Mouse (Mus musculus) inflammation-experienced regulatory T-cells, adult 6 months (primary cell): ENCODE results near the gene Fam107a. TPM values are rescaled to one million over a fixed set of nuclear protein-coding genes. Genes with fewer than 3 reads are reported as not detected.
A peak's percentile ranks its signal among the peaks of the same experiment; 100 is the strongest.
"Not testable (repeated sequence)": the region's sequence is repeated elsewhere in the genome, so short reads cannot be mapped to it uniquely, and the experiment has no call there.

ENCODE experiments used
- ATAC-seq: one replicate; pipeline ENCODE4 v1.8.0; 2017
- polyA plus RNA-seq, 3 experiments: library from polyadenylated mRNA; unstranded; fragments of 100-300 nt; shearing (Covaris generic); gene quantifications; one replicate each; pipeline ENCODE4 v1.2.1; 2017

The Fam107a gene
- polyA plus RNA-seq, 3 experiments from 2014 or later: not detected

DNA sequence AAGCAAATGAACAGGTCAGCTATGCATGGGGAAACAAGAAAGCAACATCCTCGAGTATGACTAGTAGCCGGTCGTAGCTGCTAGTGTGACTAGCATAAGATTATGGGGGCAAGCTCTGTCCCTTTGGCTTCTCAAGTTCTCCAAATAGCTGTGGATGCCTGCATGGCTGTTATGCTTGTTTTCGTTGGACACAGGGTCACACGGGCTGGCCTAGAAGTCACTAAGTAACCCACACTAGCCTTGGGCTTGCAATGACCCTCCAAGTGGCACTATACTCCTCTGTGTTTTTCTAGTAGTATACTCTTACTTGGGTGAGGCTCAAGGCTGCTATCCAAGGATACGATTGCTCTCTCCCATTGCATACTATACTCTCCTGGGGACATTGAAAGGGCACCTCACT lies 2.7 kb downstream of the Fam107a start:
- ATAC-seq: no peak

DNA sequence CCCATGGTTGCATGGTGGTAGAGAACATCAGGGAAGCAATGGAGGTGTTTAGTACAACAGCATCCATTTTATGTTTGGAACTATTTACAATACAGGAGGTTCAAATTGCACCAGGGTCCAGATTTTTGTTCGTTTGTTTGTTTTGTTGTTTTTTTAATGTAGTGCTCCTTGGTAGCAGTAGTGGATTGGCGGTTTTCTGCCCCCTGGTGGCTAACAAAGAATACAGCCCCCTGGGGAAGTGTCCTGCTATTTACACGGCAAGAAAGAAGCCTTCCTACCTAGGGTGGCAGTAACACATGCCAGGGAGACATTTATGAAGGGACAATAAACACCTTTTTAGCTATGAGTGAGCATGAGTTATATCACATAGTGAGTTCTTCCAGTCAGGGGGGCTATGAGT lies 3.3 kb downstream of the Fam107a start:
- ATAC-seq: no peak

DNA sequence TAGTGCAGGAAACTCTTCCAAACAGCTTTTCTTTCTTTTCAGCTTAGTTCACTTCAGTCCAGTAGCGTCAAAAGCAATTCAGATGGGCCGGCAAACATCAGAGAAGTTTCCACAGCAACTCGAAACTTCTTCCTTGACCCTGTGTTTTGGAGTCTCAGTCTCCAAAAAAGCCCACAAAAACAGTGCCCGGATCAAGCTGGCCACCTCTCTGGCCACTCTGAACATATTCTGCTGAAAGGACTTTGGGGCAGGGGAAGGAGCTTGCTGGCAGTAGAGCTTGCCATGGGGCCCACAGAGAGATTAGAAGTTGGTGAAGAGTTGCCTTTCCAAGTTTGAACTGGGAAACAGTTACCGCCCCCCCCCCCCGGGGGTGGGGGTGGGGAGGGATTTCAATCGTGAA lies 3.9 kb downstream of the Fam107a start:
- ATAC-seq: no peak

DNA sequence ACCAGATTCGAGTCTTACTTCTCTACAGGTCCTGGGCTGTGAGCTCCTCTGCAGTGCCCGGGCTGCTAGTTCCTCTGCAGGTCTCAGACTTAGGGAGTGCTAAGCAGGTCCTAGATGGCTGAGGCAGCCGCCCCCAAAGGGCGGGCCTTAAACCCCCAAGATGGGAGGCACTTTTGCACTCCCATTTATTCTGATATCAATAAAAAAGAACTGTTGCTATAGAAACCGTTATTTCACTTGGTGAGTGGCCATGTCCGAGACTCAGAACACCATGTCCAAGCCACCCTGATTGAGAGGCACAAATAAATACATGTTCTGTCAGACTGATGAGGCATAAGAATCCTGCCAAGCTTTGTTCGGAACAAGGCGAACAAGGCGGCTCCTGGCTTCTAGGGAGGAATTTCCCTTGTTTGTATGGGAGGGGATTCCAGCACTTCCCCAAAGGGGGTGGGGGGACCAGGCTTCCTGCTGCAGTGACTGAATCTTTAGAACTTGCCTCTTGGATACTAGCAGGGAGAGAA lies 8.1 kb downstream of the Fam107a start:
- no peak for ATAC-seq

DNA sequence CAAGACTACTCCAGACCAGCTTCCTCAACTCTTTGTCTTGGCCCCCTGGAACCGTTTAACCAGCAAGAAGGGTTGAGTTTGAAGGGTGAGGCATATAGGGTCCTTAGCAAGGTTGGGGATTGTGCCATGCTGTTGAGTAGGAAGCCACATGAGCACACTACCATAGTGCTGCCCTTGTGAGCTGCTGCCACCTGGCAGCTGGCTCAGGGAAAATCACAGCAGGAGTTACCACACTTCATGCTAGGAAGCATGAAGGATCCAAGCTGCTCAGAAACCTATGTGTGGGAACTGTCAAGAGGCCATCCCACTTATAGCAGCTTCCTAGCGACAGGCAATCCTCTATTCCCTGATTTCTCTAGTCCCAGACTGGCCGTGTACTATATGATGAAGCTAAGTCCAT lies 9.2 kb downstream of the Fam107a start:
- ATAC-seq: no peak

DNA sequence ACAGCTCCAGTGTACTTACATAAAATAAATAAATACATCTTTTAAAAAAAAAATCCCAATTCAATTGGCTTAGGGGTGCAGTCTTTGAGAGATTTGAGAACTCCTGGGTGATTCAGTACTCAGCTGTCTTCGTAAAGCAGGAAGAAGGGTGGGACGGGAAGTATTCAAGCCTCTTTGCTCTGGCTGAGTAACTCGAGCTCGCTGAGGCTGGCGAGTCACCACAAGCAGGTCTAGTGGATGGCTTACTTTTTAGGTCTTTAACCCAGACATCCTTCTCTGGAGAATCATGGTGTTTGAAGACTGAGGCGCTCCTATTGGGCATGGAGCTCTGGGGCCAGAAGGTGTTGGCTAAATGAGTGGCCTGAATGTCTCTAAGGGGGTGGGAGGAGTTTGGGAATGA lies 10.9 kb downstream of the Fam107a start:
- no peak for ATAC-seq

DNA sequence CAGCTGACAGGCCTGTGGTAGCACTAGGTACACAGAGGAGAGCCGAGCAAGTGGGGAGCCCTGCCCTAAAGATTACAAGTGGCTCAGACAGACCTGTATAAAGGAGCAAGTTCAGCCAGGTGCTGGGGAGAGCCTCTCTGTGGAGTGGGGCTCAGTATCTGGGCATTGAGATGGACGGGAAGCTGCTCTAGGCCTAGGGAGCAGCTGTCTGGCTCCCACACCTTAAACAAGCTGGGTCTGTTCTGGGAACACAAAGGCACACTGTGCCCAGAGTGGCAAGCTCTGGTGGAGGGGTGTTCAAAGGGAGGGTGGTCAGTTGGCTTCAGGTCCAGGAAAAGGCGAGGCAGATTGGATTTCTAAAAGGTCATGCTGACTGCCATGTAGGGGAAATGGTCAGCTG lies 12.8 kb downstream of the Fam107a start:
- ATAC-seq: no peak

DNA sequence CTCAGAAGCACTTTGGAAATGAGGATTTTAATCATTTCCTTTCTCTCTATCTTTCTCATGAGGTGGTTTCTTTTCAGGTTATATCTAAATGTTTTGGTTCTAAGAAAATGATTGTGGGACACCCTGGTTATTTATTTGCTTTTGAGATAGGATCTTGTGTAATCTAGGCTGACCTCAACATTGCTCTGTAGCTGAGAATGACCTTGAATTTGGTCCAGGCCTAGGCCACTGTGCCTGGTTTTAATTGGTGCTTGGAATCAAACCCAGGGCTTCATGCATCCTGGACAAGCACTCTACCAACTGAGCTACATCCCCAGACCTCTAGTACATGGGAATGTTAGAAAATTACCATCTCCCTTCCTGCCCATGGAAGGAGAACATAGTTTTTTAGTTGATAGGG lies 13.7 kb downstream of the Fam107a start:
- ATAC-seq: no peak

DNA sequence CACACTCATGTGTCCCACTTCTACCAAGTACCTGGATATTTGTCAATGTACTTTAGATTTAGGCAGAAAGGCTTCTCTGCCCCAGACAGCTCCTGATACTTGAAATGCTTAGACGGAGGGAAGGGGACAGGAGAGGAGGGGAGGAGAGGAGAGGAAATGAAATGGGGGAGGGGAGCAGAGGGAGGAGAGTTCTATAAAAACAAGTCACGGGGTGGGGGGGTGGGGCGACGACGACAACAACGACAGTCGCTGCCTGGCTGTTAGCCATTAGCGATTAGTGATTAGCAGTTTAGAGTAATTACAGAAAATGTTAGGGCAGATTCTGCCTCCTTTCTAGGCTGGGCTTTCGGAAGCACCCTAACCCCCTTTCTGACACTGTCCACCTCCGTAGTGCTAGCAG lies 15.1 kb downstream of the Fam107a start:
- no peak for ATAC-seq

DNA sequence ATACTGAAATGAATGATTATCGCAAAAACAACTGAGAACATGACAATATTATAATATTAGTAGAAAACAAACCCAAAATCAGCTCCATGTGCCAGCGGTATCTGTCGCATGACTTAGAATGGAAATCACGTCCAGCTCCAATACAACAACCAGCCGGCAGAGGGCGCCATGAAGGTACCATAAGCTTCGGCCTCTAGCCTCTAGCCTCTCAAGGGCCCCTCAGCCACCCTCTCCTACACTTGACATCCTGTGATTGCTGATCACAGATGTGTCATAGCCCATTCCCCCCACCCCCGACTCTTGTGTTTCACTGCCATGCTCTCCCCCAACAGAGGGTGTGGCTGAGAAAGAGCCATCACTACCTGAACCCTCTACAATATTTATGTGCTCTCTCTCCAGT lies 17.5 kb downstream of the Fam107a start:
- no peak for ATAC-seq

DNA sequence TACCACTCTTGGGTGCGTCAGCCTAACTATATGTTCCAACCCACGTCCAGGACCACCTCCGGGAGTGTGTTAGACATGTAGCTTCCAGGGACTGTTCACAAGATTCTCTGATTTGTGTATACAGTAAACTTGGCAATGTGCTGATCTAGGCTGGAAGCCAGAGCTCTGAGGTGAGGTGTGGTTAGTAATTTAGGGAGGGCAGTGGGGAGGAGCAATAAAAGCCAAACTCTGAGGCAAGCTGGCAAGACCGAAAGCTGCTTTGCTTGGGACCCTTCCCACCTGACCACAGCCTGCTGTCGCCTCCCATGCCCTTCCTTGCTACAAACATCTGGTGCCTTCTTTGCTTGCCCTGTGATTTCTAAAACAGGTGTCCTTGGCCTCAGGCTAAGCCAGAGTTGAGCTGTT lies 19.9 kb downstream of the Fam107a start:
- no peak for ATAC-seq

DNA sequence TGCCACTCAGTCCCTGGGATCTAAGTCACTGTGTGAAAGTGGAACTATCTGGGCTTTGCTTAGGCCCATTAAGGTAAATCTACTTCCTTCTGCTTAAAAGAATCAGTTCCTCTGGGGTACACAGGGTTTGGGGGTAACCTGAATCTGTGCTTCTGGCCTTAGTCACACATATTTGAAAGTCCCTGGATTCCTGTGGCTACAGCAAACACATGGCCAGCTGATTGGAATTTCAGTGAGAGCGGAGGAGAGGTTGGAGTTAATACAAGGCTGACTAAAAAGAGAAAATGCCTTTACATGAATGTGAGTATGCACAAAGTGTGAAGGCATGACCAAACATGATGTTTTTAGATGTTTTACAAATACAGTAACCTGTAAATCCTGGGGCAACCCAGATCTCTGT lies 23.6 kb downstream of the Fam107a start:
- no peak for ATAC-seq

DNA sequence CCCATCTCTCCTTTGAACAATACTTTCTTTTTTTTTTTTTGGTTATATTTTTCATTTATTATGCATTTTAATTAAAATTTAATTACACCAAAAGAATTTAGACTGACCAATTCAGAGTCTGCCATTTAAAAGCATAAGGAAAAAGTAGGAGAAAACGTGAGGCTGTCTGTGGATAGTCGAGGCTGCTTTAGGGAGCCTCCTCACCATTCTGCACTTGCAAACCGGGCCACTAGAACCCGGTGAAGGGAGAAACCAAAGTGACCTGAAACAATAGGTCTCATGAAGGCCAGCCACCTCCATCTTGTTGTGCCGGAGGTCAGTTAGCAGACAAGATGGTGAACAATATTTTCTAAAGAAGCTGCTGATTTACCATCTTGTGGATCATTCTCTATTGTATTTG lies 31.2 kb downstream of the Fam107a start:
- peak; percentile 41 for ATAC-seq

DNA sequence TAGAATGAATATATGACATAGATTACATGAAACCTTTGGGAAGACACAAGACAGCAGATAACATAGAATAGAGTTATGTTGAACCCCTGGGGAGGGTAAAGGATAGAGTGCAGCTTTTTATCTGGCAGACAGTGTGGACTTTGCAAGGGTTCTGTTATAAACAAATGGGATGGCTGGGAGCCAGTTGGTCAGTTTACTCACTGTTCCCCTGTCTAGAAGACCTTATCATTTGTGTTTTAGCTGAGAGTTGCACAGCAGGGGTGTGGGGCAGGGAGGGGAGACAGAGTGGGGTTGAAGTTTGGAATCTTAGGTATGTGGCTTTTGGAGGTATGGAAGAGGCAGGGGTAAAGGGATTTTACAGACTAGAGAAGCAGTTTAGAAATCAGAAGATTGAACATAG lies 34.0 kb downstream of the Fam107a start:
- no peak for ATAC-seq

DNA sequence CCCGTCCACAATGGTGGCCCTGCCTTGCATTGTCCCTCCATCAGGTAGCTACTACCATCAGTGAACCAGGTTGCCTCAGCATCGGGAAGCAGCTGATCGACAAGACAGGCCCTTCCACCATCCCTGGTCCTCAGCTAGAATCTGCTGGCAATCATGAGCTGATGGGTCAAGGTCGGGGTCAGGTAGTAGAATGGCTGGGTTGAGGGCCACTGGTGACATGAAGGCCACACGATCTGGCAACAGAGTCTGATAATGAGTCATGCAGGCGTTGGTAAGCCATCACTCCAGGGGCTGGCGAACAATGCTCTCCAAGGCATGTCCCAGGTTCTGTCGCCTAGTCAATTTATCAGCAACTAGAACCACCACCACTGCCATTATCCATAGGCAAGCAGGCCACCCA lies 46.5 kb downstream of the Fam107a start:
- ATAC-seq: not testable (repeated sequence)

DNA sequence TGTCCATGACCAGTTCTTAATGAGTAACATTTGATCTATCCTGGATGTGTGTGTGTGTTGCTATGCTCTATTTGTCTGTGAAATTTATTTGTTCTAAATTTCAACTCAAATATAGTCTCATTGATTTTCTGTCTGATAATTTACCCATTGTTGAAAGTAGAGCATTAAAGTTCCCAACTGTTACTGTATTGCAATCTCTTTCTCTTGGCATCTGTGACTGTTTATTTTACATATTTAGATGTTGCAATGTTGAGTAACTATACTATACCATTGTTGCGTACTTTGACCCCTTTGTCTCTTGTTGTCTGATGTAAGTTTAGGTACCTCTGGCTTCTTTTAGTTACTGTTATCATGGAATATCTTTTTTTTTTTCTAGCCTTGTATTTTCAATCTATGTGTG lies 53.4 kb downstream of the Fam107a start:
- ATAC-seq: no peak

DNA sequence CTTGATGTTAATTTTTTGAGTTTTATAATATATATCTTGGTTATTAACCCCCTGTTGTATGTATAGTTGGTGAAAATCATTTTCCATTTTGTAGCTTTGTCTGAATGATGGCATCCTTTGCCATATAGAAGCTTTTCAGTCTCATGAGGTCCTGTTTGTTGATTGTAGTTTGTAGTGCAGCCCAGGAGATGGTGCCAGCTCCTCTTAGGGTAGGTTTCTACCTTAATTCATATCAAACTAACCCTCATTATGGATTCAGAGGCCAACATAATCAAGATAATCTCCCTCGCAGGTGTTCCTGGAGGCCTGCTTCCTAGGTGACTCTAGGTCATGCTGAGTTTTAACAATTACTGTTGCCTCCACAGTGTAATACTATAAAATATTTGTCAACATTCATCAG lies 55.6 kb downstream of the Fam107a start:
- ATAC-seq: no peak

DNA sequence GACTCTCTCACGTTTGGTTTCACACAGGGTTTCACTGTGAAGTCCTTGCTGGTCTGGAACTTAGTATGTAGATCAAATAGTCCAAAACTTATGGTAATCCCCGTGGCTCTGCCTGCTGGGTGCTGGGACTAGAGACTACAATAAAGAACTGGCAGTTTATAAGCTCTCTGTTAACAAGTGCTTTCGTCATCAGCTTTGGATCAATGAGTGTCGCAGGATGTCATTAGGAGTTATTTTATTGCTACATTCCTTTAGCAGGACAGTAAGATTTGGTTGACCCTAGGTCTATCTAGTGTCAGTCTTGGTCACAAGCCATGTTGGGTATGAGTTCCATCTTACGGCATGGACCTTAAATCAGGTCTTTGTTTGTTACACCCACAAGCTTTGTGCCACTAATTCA lies 57.6 kb downstream of the Fam107a start:
- ATAC-seq: no peak

DNA sequence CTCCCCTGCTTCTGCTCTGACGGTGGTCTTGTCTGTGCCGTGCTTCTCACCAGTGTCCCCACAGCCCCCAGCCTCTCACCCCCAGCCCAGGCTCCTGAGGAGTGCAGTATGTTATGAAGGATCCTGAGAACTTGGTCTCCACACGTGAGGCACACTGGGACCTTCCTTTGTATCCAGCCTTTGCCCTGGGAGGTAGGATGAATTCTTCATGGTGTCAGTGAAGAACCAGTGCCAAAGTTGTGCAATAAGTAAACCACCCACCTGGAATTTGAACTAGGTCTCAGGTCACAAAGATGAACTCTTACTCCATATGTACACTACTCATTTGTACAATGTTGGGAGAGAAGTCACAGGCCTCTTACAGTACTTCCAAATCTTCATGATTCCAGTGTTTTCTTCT lies 58.7 kb downstream of the Fam107a start, which contains the start of gene Acox2:
Gene Acox2 (minus strand): TSS at position 188 of the 400 bp plus-strand sequence.
- ATAC-seq: no peak

DNA sequence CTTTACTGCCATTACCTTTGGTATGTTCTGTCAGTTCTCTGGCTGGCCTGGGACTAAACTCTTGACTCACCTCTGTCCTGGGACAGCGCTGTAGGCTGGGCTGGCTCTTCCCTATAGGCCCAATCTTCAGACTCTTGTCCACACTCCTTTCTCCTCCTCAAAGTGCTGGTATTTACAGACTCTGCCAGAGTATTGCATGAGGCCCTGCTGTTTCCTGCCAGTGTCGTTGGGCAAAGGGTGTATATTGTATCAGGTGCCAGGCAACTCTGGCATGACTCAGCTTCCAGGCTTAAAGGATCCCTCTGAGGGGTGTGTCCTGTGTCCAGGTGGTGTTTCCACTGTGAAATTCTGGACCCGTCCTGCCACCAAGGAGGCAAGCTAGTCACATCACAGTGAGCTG lies 59.1 kb downstream of the Fam107a start:
- no peak for ATAC-seq

DNA sequence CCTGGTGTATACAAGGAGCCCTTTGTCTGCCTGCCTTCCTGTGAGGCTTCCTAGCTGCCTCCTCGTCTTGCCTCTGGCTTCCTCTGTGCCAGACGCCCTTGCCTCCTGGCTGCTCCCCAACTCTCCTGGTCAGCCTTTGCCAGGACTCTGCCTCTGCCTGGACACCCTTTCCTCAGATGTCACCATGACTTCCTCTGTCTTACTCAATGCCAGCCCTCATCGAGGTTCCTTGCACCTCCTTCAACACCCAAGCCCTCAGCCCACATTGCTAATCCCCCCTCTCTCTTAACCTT lies 59.5 kb downstream of the Fam107a start:
- no peak for ATAC-seq

DNA sequence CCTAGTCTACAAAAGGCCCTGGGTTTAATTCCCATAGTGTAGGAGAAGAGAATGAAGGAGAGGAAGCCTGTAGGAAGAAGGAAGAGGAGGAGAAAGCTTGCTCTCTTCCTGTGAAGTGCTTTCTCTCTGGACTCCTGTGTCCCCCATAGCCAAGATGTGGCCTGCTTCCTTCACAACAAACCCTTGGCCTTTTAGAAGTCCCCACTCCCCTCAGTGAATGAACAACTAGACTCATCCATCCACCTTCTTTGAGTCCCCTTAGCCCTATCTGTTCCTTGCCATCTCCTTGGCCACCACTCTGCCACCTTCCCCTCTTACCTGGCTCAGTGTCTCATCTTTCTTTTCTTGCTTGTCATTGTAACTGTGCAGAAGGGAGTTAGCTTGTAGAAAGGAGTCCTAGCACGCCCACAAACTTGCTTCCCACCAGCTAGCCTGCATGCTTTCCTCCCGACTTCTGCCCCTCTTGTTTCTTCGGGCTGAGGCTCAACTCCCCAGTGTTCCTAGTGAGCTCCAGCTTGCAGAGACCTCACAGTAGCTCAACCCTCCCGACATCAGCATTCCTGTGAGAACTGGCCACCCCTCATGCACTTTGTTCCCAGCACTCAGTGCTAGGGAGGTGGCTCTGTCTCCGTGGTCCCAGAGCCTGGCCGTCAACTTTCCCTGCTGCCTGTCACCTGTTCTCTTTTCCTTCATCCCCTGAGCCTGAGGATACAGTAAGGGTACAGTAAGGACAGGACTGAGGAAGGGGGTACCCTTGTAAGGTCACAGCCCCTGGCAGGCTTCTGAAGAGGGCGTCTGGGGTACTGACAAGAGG lies 60.1 kb downstream of the Fam107a start:
- no peak for ATAC-seq

DNA sequence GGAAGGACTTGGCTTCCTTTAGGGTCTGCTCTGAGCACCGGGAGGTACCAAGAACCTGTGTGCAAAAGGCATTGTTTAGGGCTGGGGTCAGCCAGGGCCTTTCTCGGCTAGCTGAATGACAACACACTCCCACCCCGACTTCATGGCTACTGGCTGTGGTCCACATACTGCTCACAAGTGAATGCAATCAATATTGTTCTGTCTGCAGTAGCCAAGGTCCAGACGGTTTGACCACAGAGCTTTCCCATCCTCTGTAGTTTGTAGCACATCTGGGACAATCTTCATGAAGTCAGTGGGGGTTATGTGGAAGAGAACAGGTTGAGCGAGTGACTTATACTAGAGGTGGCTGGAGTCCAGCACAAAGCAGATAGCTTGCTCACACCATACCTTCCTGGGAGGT lies 60.9 kb downstream of the Fam107a start:
- no peak for ATAC-seq

DNA sequence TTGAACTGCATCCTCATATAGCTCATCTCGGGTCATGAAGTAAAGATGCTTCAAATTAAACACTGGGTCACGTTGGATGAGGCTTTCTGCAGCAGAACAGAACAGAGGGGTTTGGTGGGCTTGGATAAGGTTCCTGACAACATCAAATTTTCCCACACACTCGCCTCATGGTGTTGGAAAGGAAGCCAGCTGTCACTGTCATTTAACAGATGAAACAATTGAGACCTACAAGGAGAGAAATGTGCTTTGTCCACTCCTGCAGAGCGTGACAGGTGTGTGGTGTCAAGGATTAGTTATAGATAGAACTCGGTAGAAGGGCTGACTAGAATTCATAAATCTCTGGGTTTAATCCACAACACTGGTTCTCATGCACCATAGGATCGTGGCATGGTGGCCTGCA lies 61.8 kb downstream of the Fam107a start:
- no peak for ATAC-seq
